Mouse (Mus musculus) ES-Bruce4 (cell line): Measurements from ENCODE around the gene Runx2. TPM values are rescaled to one million over a fixed set of nuclear protein-coding genes. Genes with fewer than 3 reads are reported as not detected.

Experiments
- H3K27ac ChIP-seq: 2 replicates; pipeline ENCODE4 v1.5.1; 2012; ENCODE audit warnings: low read length, inconsistent platforms; ENCODE audit not compliant: insufficient read depth
- H3K27me3 ChIP-seq: 2 replicates; pipeline ENCODE4 v1.6.1; 2012; ENCODE audit warnings: mild to moderate bottlenecking, low read length, inconsistent platforms; ENCODE audit not compliant: control insufficient read depth, poor library complexity, insufficient read depth, severe bottlenecking
- H3K36me3 ChIP-seq: 2 replicates; pipeline ENCODE4 v1.6.1; 2012; ENCODE audit warnings: inconsistent platforms, mild to moderate bottlenecking, low read length, moderate library complexity; ENCODE audit not compliant: control insufficient read depth, poor library complexity, insufficient read depth, severe bottlenecking
- H3K4me1 ChIP-seq: one replicate; pipeline ENCODE4 v1.8.1; 2011; ENCODE audit warnings: low read length; ENCODE audit not compliant: control insufficient read depth, insufficient read depth
- H3K4me3 ChIP-seq: 2 replicates; pipeline ENCODE4 v1.5.1; 2011; ENCODE audit warnings: low read depth, mild to moderate bottlenecking, low read length
- H3K9ac ChIP-seq: 2 replicates; pipeline ENCODE4 v1.6.1; 2012; ENCODE audit warnings: low read depth, mild to moderate bottlenecking, inconsistent platforms; ENCODE audit not compliant: poor library complexity, severe bottlenecking
- H3K9me3 ChIP-seq: replicated peaks from 2 replicates; pipeline ENCODE4 v1.6.1; 2012; ENCODE audit warnings: mild to moderate bottlenecking, low read length, inconsistent platforms; ENCODE audit not compliant: control insufficient read depth, poor library complexity, insufficient read depth, severe bottlenecking
- CTCF ChIP-seq: IDR thresholded peaks from one replicate; pipeline ENCODE4 v1.8.1; 2011; ENCODE audit warnings: low read depth, low read length
- EP300 ChIP-seq: IDR thresholded peaks from 2 replicates; pipeline ENCODE4 v1.6.1; 2011; ENCODE audit warnings: low read depth, low read length; ENCODE audit not compliant: insufficient read depth
- POLR2A ChIP-seq: IDR thresholded peaks from one replicate; pipeline ENCODE4 v1.8.1; 2011; ENCODE audit warnings: low read length; ENCODE audit not compliant: insufficient read depth
- polyA plus RNA-seq: library from polyadenylated mRNA; stranded (reverse); fragments of >200 nt; gene quantifications from 2 replicates; pipeline ENCODE4 v1.2.4, GENCODE M21; 2011; ENCODE audit warnings: low read depth; ENCODE audit not compliant: missing spikeins, insufficient read depth, insufficient read length

The Runx2 gene
- polyA plus RNA-seq, 1 experiment: 0.39 TPM

DNA sequence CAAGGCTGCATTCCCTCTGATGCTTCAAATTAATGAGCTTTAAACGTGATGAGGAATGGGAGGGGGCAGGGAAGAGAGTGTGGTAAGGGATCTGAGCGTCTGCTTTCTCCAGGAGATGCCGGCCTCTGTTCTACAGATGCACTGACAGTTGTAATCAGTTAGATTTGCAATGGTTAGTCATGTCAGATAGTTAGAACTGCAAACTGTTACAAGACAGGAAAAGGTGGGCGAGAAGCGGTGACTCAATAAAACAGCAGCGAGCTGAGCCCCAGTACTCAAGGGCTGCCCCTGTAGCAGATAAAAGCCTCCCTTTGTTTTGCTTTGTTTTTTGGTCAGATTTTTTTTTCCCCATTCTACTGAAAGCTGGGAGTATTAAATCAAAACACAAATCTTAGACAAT is 96.6 kb downstream of the Runx2 start:
- no peak for TF ChIP-seq CTCF
- no peak for TF ChIP-seq POLR2A
- no peak for TF ChIP-seq EP300
- no peaks in the 10 kb centered on the region for H3K36me3 ChIP-seq
- H3K4me1 ChIP-seq: no peaks in the 10 kb centered on the region
- H3K27me3 ChIP-seq: no peaks in the 10 kb centered on the region
- H3K9ac ChIP-seq: no peak overlapping the region
- no peak overlapping the region for H3K27ac ChIP-seq
- no peak overlapping the region for H3K4me3 ChIP-seq
- no peaks in the 10 kb centered on the region for H3K9me3 ChIP-seq

DNA sequence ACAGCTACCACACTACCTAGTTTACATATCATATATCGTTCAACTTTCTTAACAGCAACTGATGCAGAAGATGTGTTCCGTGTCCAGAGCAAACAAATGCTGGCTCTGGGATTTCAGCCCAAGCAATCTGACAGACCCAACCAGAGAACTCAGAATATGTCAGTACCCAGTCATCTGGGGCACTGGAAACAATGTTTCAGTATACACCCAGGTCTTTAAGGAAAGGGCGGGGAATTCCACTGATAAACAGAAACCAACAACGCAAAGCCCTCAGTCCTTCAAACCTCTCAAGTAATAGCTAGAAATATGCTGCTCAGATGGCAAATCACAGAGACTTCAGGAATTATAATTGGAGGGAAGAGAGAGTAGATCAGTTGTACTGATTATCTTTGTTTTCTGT is 100.5 kb downstream of the Runx2 start:
- Histone ChIP-seq H3K27me3 (no peaks in the 10 kb centered on the region), H3K4me3 (no peak overlapping the region), H3K36me3 (no peaks in the 10 kb centered on the region), H3K27ac (no peak overlapping the region), H3K9me3 (no peaks in the 10 kb centered on the region), H3K9ac (no peak overlapping the region), H3K4me1 (no peaks in the 10 kb centered on the region)
- TF ChIP-seq POLR2A: no peak
- TF ChIP-seq EP300: no peak
- no peak for TF ChIP-seq CTCF

DNA sequence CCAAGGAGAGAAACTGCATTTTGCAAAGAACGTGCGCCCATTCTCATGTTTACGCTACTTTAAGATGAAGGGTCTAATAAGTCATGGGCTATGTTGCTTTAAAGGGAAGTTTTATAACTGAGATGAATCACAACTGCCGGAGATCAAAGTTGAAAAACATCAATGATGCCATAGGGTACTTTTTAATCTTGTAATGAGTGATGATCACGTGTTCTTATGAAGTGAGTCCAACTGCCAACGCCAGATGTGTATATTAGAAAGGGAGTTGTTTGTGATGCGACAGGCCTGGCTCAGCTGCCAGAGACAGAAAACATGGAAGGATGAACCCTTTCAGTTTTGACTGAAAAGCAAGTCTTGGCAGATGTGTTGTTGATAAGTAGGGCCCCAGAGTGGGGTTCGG is 101.2 kb downstream of the Runx2 start:
- no peaks in the 10 kb centered on the region for H3K9me3 ChIP-seq
- no peaks in the 10 kb centered on the region for H3K27me3 ChIP-seq
- H3K4me1 ChIP-seq: no peaks in the 10 kb centered on the region
- TF ChIP-seq EP300: no peak
- TF ChIP-seq POLR2A: no peak
- TF ChIP-seq CTCF: no peak
- H3K4me3 ChIP-seq: no peak overlapping the region
- no peaks in the 10 kb centered on the region for H3K36me3 ChIP-seq
- H3K9ac ChIP-seq: no peak overlapping the region
- no peak overlapping the region for H3K27ac ChIP-seq

DNA sequence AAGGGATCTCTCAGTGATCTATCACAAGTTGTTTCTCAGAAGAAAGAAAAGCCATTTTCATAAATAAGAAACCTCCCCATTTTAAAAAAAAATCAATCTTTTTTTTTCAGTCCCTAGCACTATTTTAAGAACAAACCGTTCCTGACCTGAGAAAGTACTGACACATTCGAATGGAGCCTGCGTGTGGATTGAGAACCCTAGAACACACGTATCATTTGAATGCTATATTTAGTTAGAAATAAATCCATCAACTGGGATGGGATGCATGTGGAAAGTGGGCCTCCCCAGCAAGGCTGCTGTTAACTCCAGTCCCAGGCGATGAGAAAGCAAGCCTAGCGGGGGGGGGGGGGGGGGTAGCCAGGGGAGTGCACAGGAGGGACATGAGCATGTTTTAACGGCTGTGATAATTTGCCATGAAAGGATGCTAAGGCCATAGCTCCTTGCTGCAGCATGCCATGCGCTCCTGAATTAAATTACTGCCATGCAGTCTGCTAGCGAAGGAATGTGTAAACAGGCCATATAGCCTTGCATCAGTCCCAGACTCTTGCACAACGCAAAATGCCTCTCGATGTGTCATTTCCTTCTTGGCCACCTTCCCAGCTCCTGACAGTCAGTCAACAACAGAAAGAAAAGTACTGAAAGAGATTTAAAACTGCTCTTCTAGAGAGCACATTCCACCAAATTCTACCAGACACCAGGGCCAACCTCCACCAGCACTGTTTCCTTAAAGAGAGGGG is 104.9 kb downstream of the Runx2 start:
- Histone ChIP-seq H3K36me3 (no peaks in the 10 kb centered on the region), H3K9me3 (no peaks in the 10 kb centered on the region), H3K27ac (no peak overlapping the region), H3K27me3 (0 out of 2 replicates have a peak, but pooled peaks cover 3% of the 10 kb centered on the region), H3K4me3 (no peak overlapping the region), H3K9ac (no peak overlapping the region), H3K4me1 (no peaks in the 10 kb centered on the region)
- TF ChIP-seq POLR2A (no peak), CTCF (no peak), EP300 (no peak)

DNA sequence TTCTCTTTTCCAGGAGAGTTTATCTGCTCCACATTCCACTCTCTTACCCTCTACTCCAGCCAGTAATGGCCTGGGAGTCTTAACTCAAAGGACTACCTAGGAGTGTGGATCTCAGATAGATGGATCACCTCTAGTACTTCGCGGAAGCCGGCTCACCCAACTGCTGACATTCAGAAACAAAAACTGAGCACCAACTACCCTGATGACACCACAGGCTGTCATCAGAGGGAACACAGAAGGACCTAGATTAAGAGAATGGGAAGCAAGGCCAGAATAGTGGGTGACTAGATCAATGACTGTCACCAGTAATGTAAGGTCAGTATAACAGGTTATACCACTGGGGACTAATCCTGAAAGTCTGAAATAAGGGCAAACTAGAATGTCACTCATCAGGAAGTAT is 106.6 kb downstream of the Runx2 start:
- TF ChIP-seq POLR2A (no peak), CTCF (no peak), EP300 (no peak)
- Histone ChIP-seq H3K4me3 (no peak overlapping the region), H3K27me3 (peaks cover 3% of the 10 kb centered on the region; the same call in 1 of the 2 replicates), H3K4me1 (no peaks in the 10 kb centered on the region), H3K36me3 (no peaks in the 10 kb centered on the region), H3K9ac (no peak overlapping the region), H3K9me3 (no peaks in the 10 kb centered on the region), H3K27ac (no peak overlapping the region)

DNA sequence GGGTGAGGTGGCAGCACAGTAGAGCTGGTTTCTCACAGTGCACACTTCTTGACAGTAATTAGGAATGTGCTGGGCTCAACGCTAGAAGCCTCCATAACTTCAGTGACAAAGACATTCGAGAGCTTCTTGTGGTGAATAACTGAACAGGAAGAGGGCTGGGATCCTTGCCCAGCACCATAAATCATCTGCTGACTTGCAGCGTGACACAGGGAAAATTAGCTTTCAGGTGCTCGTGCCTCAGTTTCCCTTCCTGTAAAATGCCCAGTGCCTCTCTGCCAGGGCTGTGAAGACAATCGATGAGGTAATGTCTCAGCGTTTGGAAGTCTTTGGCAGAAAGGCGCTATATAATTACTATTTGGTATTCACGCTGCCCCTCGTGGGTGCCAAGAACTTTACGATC is 108.1 kb downstream of the Runx2 start:
- TF ChIP-seq POLR2A: no peak
- TF ChIP-seq EP300: no peak
- TF ChIP-seq CTCF: no peak
- H3K27me3 ChIP-seq: peaks cover 3% of the 10 kb centered on the region; the same call in 1 of the 2 replicates
- H3K27ac ChIP-seq: no peak overlapping the region
- peaks cover 4% of the 10 kb centered on the region for H3K4me1 ChIP-seq
- H3K9ac ChIP-seq: no peak overlapping the region
- no peaks in the 10 kb centered on the region for H3K9me3 ChIP-seq
- H3K4me3 ChIP-seq: no peak overlapping the region
- no peaks in the 10 kb centered on the region for H3K36me3 ChIP-seq
